Mouse (Mus musculus) thymus, adult 2 months (tissue): ENCODE measurements around the gene Tekt2.

Experiments
- CTCF ChIP-seq: fragments of 200-500 bp; IDR thresholded peaks from 2 replicates; pipeline ENCODE4 v1.5.1; 2012; ENCODE audit warnings: mild to moderate bottlenecking, control low read depth, low read length, moderate library complexity, borderline replicate concordance; ENCODE audit not compliant: control insufficient read depth, poor library complexity, insufficient read depth; ENCODE audit errors: extremely low read depth
- POLR2A ChIP-seq: fragments of 200-500 bp; IDR thresholded peaks from 2 replicates; pipeline ENCODE4 v1.6.1; 2012; ENCODE audit warnings: mild to moderate bottlenecking, low read length, control low read depth, moderate library complexity; ENCODE audit not compliant: control insufficient read depth, poor library complexity, insufficient read depth; ENCODE audit errors: extremely low read depth

DNA sequence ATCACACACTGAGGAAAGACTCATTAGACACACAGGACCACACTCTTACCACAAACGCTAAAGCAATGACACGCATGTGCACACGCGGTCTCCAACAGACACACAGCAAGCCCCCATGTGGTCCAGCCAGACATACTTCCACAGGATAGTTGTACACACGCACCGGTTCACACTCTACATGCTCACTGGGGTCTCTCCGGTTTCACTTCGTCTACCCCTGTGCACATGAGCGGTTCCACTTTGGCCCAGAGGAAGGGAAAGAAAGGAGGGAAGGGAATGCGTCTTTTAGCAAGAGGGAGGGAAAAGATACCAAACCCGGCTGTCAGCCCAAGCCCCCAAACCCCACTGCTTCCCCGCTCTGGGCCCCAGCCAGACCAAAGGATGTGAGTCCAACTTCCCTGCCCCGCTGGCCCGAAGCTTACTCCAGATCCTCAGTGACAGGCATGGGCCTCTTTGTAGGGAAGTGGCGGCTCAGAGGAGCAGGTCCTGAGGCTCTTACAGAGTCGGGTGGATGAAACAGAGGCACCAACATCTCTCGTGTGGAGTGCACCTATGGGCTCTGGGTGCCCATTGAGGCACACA, 37.3 kb downstream of the Tekt2 start:
- TF ChIP-seq POLR2A, result no peak
- no peak for TF ChIP-seq CTCF
